Mouse (Mus musculus) G1E (cell line): ENCODE measurements around the gene Cuta.

Experiments used
- CTCF ChIP-seq: IDR thresholded peaks from 2 replicates; pipeline ENCODE4 v1.5.1; 2012; ENCODE audit warnings: low read depth, low read length, inconsistent platforms, mixed read lengths
- GATA1 ChIP-seq: IDR thresholded peaks from 2 replicates; pipeline ENCODE4 v1.6.1; 2012; ENCODE audit warnings: borderline replicate concordance, low read length, inconsistent platforms, mixed read lengths
- GATA2 ChIP-seq: IDR thresholded peaks from 2 replicates; pipeline ENCODE4 v1.6.1; 2012; ENCODE audit warnings: low read depth, low read length, inconsistent platforms, borderline replicate concordance

DNA sequence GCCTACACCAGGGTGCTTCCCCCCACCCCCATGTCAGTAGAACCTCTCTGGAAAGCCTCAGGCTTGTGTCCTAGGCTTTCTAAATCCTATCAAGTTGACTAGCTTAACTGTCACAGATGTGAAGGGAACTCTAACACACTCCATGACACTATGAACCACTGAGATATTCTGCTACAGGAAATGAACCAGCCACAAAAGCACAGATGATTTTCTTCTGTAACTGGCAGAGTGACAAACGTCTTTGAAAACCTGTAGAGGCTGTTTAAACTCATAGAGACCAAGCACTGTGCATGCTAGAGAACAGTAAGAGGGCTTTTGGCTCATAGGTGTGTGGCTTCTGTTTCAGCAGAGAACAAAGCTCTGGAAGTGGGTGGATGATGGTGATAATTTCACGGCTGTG is 41.7 kb upstream of the Cuta start:
- no peak for TF ChIP-seq CTCF
- no peak for TF ChIP-seq GATA2
- TF ChIP-seq GATA1 = no peak
